Mouse (Mus musculus): Measurements from ENCODE around the gene Acvrl1.

Acvrl1 gene

GRCm38 (mm10) chr15:101170413-101170980 is 42.2 kb downstream of the Acvrl1 start:
- in situ Hi-C loops (cut with MboI): no loop called here

GRCm38 (mm10) chr15:101171272-101171671 is 43.0 kb downstream of the Acvrl1 start:
- in situ Hi-C loops (cut with MboI): no loop called here

DNA sequence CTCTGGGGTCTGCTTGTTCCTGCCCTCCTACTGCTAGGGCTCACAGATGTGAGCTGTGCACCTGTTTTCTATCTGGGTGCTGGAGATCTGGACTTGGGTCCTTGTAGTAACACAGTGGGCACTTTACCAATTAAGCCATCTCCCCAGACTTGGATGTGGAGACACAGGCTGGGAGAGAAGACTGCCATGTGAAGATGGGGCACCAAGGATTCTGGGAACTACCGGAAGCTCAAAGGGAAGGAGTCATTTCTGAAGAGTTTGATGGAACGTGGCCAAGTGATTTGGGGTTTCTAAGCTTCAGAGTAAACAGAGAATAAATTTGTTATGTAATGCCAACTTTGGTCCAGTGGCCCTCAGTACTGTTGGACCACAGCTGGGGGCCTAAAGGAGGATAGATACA is 43.7 kb downstream of the Acvrl1 start:
- in situ Hi-C loops (cut with MboI): no loop called here

DNA sequence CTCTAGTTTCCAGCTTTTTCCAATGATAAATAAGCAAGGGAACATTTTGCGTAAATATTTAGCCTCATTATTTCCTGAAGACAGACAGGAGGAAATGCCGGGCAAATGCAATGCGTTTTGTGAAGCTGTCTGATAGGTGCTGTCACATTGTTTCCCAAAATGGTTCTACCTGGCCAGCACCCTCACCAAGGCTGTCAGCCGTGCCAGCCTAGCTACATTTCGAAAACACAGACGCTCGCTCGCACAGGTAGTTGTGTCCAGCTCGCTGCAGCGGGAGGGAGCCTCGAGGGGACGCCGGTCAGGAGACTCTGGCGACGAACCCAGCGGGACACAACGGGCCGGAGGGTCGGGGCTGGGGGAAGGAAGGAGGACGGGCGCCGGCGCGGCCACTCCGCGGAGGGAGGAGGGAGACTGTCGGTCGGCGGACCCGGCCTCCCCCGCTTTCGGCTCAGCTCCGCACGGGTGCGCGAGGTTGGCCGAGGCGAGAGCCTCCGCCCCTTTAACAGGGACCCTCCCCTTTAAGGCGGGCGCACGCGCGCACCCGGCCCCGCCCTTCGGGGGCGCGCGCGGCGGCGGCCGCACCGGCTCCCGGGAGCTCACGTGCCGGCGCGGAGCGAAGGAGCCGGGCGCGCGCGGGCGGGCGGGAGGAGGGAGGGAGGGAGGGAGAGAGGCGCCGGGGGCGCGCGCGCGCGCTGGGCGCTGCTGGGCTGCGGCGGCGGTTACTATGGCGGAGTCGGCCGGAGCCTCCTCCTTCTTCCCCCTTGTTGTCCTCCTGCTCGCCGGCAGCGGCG is 45.3 kb downstream of the Acvrl1 start, which contains the start of gene Acvr1b:
Acvr1b (plus strand) TSS at position 647 of the 791 bp plus-strand sequence.
- in situ Hi-C loops (cut with MboI): no loop called here

GRCm38 (mm10) chr15:101174294-101175130 is 46.2 kb downstream of the Acvrl1 start:
- in situ Hi-C loops (cut with MboI): no loop called here

- in situ Hi-C loops (cut with MboI): no loop called here
These were observed 46.8 kb downstream of the Acvrl1 start for GRCm38 (mm10) chr15:101175131-101175460.

- in situ Hi-C loops (cut with MboI): no loop called here
These were observed 47.4 kb downstream of the Acvrl1 start for GRCm38 (mm10) chr15:101175613-101176283.

GRCm38 (mm10) chr15:101176284-101176680 is 48.0 kb downstream of the Acvrl1 start:
- in situ Hi-C loops (cut with MboI): no loop called here

DNA sequence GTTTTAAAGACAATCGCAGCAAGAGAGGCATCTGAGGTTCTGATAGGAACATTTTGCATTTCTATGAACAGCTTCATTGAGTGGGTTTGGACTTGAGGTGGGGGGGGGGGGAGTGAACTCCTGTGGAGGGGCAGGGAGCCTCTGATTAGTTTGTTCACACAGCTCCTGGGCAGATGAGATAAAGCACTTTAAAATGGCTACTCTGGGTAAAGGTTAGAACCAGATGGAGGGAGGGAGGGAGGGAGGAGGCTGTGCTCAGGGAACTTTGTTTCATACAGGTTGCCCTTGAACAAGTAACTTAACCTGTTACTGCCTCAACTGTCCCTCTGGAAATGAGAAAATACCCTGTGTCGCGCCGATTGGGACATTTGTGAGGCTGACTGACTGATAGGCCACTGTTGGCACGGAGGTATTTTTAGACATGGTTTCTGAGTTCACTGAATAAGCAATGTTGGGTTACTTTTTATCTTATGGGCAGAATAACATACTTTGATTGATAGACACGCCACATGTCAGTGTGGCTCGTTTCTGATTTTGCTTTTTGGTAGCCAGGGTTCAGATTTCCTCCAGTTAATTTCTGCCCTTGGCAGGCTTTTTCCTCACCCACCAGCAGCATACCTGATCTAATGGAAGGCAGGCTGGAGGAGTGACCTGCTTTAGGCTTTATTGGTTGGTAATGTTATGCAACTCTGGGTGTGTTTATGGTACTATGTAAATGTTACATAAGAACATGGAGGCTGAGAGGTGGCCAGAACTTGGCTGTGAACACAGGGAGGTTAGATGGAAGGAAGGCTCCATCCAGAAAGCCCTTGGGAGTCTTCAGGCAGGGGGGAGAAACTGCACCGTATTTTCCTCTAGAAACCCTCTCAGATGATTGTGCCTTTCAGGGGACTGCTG is 48.7 kb downstream of the Acvrl1 start:
- in situ Hi-C loops (cut with MboI): no loop called here

- in situ Hi-C loops (cut with MboI): no loop called here
These were observed 52.2 kb downstream of the Acvrl1 start for GRCm38 (mm10) chr15:101180363-101181105.

DNA sequence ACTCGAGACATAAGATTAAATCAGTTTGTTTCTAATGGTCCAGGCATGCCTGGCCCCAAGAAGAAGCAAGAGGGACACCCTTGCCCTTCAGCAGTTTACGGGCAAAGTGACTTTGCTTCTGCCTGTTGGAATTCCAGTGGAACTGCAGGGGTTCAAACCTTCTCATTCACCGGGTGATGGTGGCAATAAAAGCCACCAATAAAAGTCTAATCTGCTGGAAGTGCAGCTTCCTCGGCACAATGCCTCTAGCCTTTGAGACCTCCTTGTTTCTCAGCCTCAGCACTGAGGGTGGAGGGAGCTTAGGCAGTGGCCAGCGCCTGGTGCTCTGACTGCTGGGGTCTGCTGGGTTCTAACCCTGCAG is 52.8 kb downstream of the Acvrl1 start:
- in situ Hi-C loops (cut with MboI): no loop called here

DNA sequence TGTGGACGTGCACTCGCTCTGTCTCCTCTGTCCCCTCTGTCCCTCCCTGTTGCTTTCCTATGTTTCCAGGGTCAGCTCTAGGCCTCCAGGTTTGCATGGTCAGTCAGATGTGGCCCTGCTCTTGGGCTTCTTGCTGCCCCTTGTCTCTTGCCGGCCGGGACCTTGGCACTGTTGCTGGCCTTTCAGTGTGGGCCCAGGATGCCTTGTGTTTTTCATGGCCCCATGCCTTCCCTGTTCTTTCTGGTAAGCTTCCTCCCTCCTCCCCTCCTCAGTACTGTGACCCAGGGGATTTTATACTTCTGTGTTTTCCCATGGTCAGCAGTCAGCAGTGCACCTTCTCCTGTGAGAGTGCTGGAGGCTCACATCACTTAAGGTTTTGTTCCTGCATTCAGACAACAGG is 53.2 kb downstream of the Acvrl1 start:
- in situ Hi-C loops (cut with MboI): no loop called here

DNA sequence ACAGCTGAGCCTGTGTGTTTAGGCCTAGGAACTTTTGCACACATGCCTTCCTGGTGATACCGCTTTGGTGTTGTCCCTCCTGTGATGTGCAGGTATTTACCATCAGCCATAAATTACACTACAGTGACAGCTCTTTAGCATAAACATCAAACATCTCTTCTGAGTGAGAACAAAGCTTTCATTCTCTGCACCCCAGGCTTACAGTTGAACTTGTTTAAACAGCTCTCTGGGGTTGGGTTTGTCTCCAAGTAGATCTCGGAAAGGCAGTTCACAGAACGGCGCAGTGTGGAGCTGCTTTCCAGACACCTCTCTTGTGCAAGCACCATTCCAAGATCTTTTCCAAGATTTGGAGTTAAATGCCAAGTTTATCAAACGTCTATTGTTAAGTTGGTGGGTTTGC is 54.4 kb downstream of the Acvrl1 start:
- in situ Hi-C loops (cut with MboI): no loop called here

DNA sequence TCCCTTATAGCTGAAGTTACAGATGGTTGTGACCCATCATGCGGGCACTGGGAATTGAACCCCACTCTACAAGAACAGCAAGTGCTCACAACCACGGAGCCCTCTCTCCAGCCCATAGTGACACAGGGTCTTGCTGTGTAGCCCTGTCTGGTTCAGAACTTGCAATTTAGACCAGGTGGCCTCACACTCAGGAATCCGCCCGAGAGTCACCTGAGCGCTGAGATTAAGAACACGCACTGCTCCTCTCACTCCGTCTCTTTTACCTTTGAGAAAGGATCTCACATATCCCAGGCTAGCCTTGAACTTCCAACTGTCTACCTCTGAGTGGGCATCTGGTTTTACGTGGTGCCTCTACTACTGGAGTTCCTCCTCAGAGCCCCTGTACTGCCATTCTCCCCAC is 56.0 kb downstream of the Acvrl1 start:
- in situ Hi-C loops (cut with MboI): no loop called here

DNA sequence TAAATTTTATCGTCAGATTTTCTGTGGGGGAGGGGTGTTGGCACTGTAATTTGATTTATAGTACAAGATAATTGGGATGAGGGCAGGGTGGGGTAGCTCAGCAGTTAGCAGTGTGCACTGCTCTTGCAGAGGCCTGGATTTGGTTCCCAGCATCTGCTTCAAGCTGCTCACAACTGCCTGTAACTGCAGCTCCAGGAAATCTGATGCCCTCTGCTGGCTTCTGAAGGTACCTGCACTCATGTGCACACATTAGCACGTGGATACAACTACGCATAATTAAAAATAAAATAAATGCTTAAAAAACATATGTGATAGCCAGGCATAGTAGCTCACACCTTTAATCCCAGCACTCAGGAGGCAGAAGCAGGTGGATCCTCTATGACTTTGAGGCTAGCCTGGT is 57.2 kb downstream of the Acvrl1 start:
- in situ Hi-C loops (cut with MboI): no loop called here

- in situ Hi-C loops (cut with MboI): no loop called here
These were observed 59.6 kb downstream of the Acvrl1 start for GRCm38 (mm10) chr15:101187907-101188306.

- in situ Hi-C loops (cut with MboI): no loop called here
These were observed 61.8 kb downstream of the Acvrl1 start for GRCm38 (mm10) chr15:101189981-101190761.

DNA sequence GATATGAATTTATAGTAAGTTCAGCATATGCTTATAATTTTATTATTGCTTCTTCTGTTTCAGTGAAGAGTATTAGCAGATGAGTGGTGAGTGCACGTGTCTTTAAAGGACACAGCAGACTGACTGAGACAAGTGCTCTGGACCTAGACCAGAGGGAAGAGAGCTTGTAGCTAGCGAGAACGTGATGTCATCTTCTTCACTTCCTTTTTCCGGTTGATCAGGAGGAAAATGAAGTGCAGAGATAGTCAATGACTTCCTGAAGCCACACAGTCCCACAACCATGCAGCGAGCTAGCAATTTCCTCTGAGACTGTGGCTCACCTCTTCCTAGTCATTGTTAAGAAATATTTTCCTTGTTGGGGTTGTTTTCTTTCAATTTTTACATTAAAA is 62.4 kb downstream of the Acvrl1 start:
- in situ Hi-C loops (cut with MboI): no loop called here

GRCm38 (mm10) chr15:101191459-101192259 is 63.3 kb downstream of the Acvrl1 start:
- in situ Hi-C loops (cut with MboI): no loop called here

All from mature B cell (primary cell).